Mouse (Mus musculus) cortical plate, adult 2 months (tissue): ENCODE measurements at regions not wholly inside any gene's neighbourhood (a gene's known extent, or its start where the extent isn't known, plus 50 kb on each side); places are given as distances from the start of the nearest gene placed in this dataset.

Experiments used
- H3K27ac ChIP-seq: fragments of 200-500 bp; 2 replicates; pipeline ENCODE4 v1.5.1; 2012; ENCODE audit warnings: low read length, control low read depth, inconsistent platforms; ENCODE audit not compliant: insufficient read depth
- H3K4me1 ChIP-seq: fragments of 200-500 bp; 2 replicates; pipeline ENCODE4 v1.6.1; 2011; ENCODE audit warnings: low read length; ENCODE audit not compliant: control insufficient read depth, insufficient read depth
- H3K4me3 ChIP-seq: fragments of 200-500 bp; 2 replicates; pipeline ENCODE4 v1.5.1; 2011; ENCODE audit warnings: mild to moderate bottlenecking, low read length, control low read depth; ENCODE audit not compliant: insufficient read depth
- CTCF ChIP-seq: fragments of 200-500 bp; IDR thresholded peaks from 2 replicates; pipeline ENCODE4 v1.5.1; 2011; ENCODE audit warnings: mild to moderate bottlenecking, control low read depth, low read length; ENCODE audit not compliant: insufficient read depth; ENCODE audit errors: extremely low read depth
- POLR2A ChIP-seq: fragments of 200-500 bp; IDR thresholded peaks from 2 replicates; pipeline ENCODE4 v1.6.1; 2011; ENCODE audit warnings: mild to moderate bottlenecking, low read length, control low read depth; ENCODE audit not compliant: insufficient read depth; ENCODE audit errors: extremely low read depth

GRCm38 (mm10) chr7:40677601-40678000 lies 220.5 kb upstream of the Vstm2b start:
- Histone ChIP-seq H3K4me1 (no peaks in the 10 kb centered on the region), H3K27ac (no peak overlapping the region), H3K4me3 (no peak overlapping the region)
- TF ChIP-seq POLR2A (no peak), CTCF (no peak)

- Histone ChIP-seq H3K27ac (no peak overlapping the region), H3K4me3 (no peak overlapping the region), H3K4me1 (no peaks in the 10 kb centered on the region)
- TF ChIP-seq CTCF (no peak), POLR2A (no peak)
Measured at GRCm38 (mm10) chr7:40680567-40680966, 217.6 kb upstream of the Vstm2b start.

GRCm38 (mm10) chr7:40680993-40681392 lies 217.1 kb upstream of the Vstm2b start:
- no peak overlapping the region for H3K27ac ChIP-seq
- H3K4me3 ChIP-seq, result no peak overlapping the region
- TF ChIP-seq CTCF, result no peak
- no peak for TF ChIP-seq POLR2A
- no peaks in the 10 kb centered on the region for H3K4me1 ChIP-seq

GRCm38 (mm10) chr7:40683176-40683575 lies 215.0 kb upstream of the Vstm2b start:
- Histone ChIP-seq H3K27ac (no peak overlapping the region), H3K4me3 (no peak overlapping the region), H3K4me1 (no peaks in the 10 kb centered on the region)
- TF ChIP-seq POLR2A (no peak), CTCF (no peak)

- Histone ChIP-seq H3K4me1 (no peaks in the 10 kb centered on the region), H3K27ac (no peak overlapping the region), H3K4me3 (no peak overlapping the region)
- TF ChIP-seq POLR2A, result no peak
- TF ChIP-seq CTCF, result no peak
Measured at GRCm38 (mm10) chr7:40683641-40684040, 214.5 kb upstream of the Vstm2b start.

- H3K4me3 ChIP-seq, result no peak overlapping the region
- no peak overlapping the region for H3K27ac ChIP-seq
- 0 out of 2 replicates have a peak, but pooled peaks have one; percentile 4 for TF ChIP-seq CTCF
- no peak for TF ChIP-seq POLR2A
- no peaks in the 10 kb centered on the region for H3K4me1 ChIP-seq
Measured at GRCm38 (mm10) chr7:40687005-40687404, 211.1 kb upstream of the Vstm2b start.

GRCm38 (mm10) chr7:40688546-40688945 lies 209.6 kb upstream of the Vstm2b start:
- Histone ChIP-seq H3K27ac (no peak overlapping the region), H3K4me3 (no peak overlapping the region), H3K4me1 (no peaks in the 10 kb centered on the region)
- TF ChIP-seq POLR2A, result no peak
- no peak for TF ChIP-seq CTCF

GRCm38 (mm10) chr7:40693755-40694154 lies 204.4 kb upstream of the Vstm2b start:
- TF ChIP-seq CTCF (no peak), POLR2A (no peak)
- no peak overlapping the region for H3K27ac ChIP-seq
- no peaks in the 10 kb centered on the region for H3K4me1 ChIP-seq
- H3K4me3 ChIP-seq, result no peak overlapping the region

- H3K4me3 ChIP-seq, result no peak overlapping the region
- H3K27ac ChIP-seq, result no peak overlapping the region
- H3K4me1 ChIP-seq, result peaks cover 2% of the 10 kb centered on the region; the same call in 1 of the 2 replicates
- no peak for TF ChIP-seq CTCF
- no peak for TF ChIP-seq POLR2A
Measured at GRCm38 (mm10) chr7:40697551-40697950, 200.6 kb upstream of the Vstm2b start.

GRCm38 (mm10) chr7:40698309-40698708 lies 199.8 kb upstream of the Vstm2b start:
- TF ChIP-seq CTCF (no peak), POLR2A (no peak)
- Histone ChIP-seq H3K4me3 (no peak overlapping the region), H3K4me1 (peaks cover 2% of the 10 kb centered on the region; the same call in 1 of the 2 replicates), H3K27ac (no peak overlapping the region)

GRCm38 (mm10) chr7:40699633-40700032 lies 198.5 kb upstream of the Vstm2b start:
- TF ChIP-seq CTCF (no peak), POLR2A (no peak)
- Histone ChIP-seq H3K27ac (no peak overlapping the region), H3K4me3 (no peak overlapping the region), H3K4me1 (peaks cover 2% of the 10 kb centered on the region; the same call in 1 of the 2 replicates)
